Mouse (Mus musculus): ENCODE data around the gene Ash1l. TPM values are rescaled to one million over a fixed set of nuclear protein-coding genes. Genes with fewer than 3 reads are reported as not detected.
"Not testable (repeated sequence)": the region's sequence is repeated elsewhere in the genome, so short reads cannot be mapped to it uniquely, and the experiment has no call there.

Ash1l gene
- total and polyA plus RNA-seq, 2 experiments: 3.9 to 11.8 TPM

GRCm38 (mm10) chr3:88944109-88944508 is 6.3 kb upstream of the Ash1l start:
- Histone ChIP-seq H3K36me3 (ENCODE audit: control insufficient read depth, insufficient read depth, low read length) (peaks cover 3% of the 10 kb centered on the region), H3K79me2 (ENCODE audit: control insufficient read depth, insufficient read depth, low read length) (peaks cover 5% of the 10 kb centered on the region; the same call in 1 of the 2 replicates), H3K27me3 (ENCODE audit: control insufficient read depth, insufficient read depth, low read length) (no peaks in the 10 kb centered on the region), H3K9ac (ENCODE audit: low read depth, low read length) (no peak overlapping the region), H3K27ac (replicated peaks; ENCODE audit: insufficient read depth, low read depth, low read length) (no peak overlapping the region), H3K4me3 (ENCODE audit: insufficient read depth, low read depth, low read length) (no peak overlapping the region), H3K4me1 (ENCODE audit: control insufficient read depth, insufficient read depth, low read length) (peaks cover 7% of the 10 kb centered on the region)
- over 99% methylated on average over 4 of the region's 4 CpGs for WGBS
- no peak for TF ChIP-seq CTCF (IDR thresholded peaks at IDR 0.05; ENCODE audit: low read depth, low read length)
- no peak for TF ChIP-seq POLR2A (IDR thresholded peaks at IDR 0.05; ENCODE audit: extremely low read depth, insufficient read depth, low read length)
- no peak for DNase-seq (ENCODE audit: extremely low read depth, low read depth, low spot score)

- H3K4me3 ChIP-seq (ENCODE audit: insufficient read depth, low read depth, low read length): peak overlapping the region; percentile 97
- peaks cover 14% of the 10 kb centered on the region for H3K4me1 ChIP-seq (ENCODE audit: control insufficient read depth, insufficient read depth, low read length)
- H3K36me3 ChIP-seq (ENCODE audit: control insufficient read depth, insufficient read depth, low read length): no peaks in the 10 kb centered on the region
- peaks cover 10% of the 10 kb centered on the region; the same call in 1 of the 2 replicates for H3K79me2 ChIP-seq (ENCODE audit: control insufficient read depth, insufficient read depth, low read length)
- TF ChIP-seq POLR2A (IDR thresholded peaks at IDR 0.05; ENCODE audit: extremely low read depth, insufficient read depth, low read length): peak; percentile 66
- TF ChIP-seq CTCF (IDR thresholded peaks at IDR 0.05; ENCODE audit: low read depth, low read length): no peak
- peak overlapping the region; percentile 99 for H3K9ac ChIP-seq (ENCODE audit: low read depth, low read length)
- H3K27ac ChIP-seq (replicated peaks; ENCODE audit: insufficient read depth, low read depth, low read length): peak overlapping the region; percentile 90
- DNase-seq (ENCODE audit: extremely low read depth, low read depth, low spot score): peak; percentile 69
- no peaks in the 10 kb centered on the region for H3K27me3 ChIP-seq (ENCODE audit: control insufficient read depth, insufficient read depth, low read length)
- WGBS: under 1% methylated on average over 72 of the region's 92 CpGs
Observed at GRCm38 (mm10) chr3:88949786-88950575, 441 bp upstream of the Ash1l start.

DNA sequence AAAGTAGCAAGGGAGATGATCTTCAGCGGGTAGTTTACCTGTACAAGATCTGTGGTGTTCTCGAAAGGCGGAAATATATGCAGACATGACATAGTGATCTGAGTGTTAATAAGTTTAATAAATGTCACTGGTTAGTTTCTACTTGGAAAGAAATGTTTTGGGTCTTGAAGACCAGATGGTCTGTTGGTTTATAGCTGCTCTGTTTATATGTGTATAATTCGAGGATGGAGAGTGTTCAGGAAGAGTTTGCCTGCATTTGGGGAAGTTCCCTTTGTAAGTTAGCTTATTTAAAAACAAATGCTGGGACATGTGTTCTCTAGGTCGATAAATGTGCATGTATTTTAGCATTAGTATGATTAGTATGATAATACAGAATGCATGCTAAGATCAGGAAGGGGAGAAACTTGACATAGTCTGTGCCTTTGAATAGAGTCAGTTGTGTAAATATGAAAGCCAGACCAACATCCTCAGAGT is 942 bp downstream of the Ash1l start:
- H3K9ac ChIP-seq (ENCODE audit: low read depth, low read length): peak overlapping the region; percentile 99
- H3K4me1 ChIP-seq (ENCODE audit: control insufficient read depth, insufficient read depth, low read length): peaks cover 16% of the 10 kb centered on the region
- no peak for TF ChIP-seq POLR2A (IDR thresholded peaks at IDR 0.05; ENCODE audit: extremely low read depth, insufficient read depth, low read length)
- TF ChIP-seq CTCF (IDR thresholded peaks at IDR 0.05; ENCODE audit: low read depth, low read length): no peak

GRCm38 (mm10) chr3:88953246-88953645 is 2.8 kb downstream of the Ash1l start:
- Histone ChIP-seq H3K36me3 (ENCODE audit: control insufficient read depth, insufficient read depth, low read length) (no peaks in the 10 kb centered on the region), H3K4me1 (ENCODE audit: control insufficient read depth, insufficient read depth, low read length) (peaks cover 14% of the 10 kb centered on the region; the same call in 1 of the 2 replicates), H3K4me3 (ENCODE audit: insufficient read depth, low read depth, low read length) (no peak overlapping the region), H3K27me3 (ENCODE audit: control insufficient read depth, insufficient read depth, low read length) (no peaks in the 10 kb centered on the region), H3K79me2 (ENCODE audit: control insufficient read depth, insufficient read depth, low read length) (peaks cover 13% of the 10 kb centered on the region; the same call in 1 of the 2 replicates), H3K9ac (ENCODE audit: low read depth, low read length) (no peak overlapping the region), H3K27ac (replicated peaks; ENCODE audit: insufficient read depth, low read depth, low read length) (no peak overlapping the region)
- WGBS: 12% methylated on average over 4 of the region's 4 CpGs
- TF ChIP-seq CTCF (IDR thresholded peaks at IDR 0.05; ENCODE audit: low read depth, low read length): no peak
- TF ChIP-seq POLR2A (IDR thresholded peaks at IDR 0.05; ENCODE audit: extremely low read depth, insufficient read depth, low read length): no peak
- DNase-seq (ENCODE audit: extremely low read depth, low read depth, low spot score): peak; percentile 83

More for the DNA sequence above, 942 bp downstream of the Ash1l start:
- DNase-seq (ENCODE audit: extremely low read depth, low read depth, low spot score): no peak
- peaks cover 7% of the 10 kb centered on the region; the same call in 1 of the 2 replicates for H3K79me2 ChIP-seq (ENCODE audit: control insufficient read depth, insufficient read depth, low read length)
- WGBS: 1% methylated on average over 5 of the region's 5 CpGs
- peak overlapping the region; percentile 97 for H3K4me3 ChIP-seq (ENCODE audit: insufficient read depth, low read depth, low read length)
- H3K27ac ChIP-seq (replicated peaks; ENCODE audit: insufficient read depth, low read depth, low read length): peak overlapping the region; percentile 98
- H3K36me3 ChIP-seq (ENCODE audit: control insufficient read depth, insufficient read depth, low read length): no peaks in the 10 kb centered on the region
- H3K27me3 ChIP-seq (ENCODE audit: control insufficient read depth, insufficient read depth, low read length): no peaks in the 10 kb centered on the region

GRCm38 (mm10) chr3:88953736-88954135 is 3.3 kb downstream of the Ash1l start:
- Histone ChIP-seq H3K9ac (ENCODE audit: low read depth, low read length) (no peak overlapping the region), H3K79me2 (ENCODE audit: control insufficient read depth, insufficient read depth, low read length) (peaks cover 13% of the 10 kb centered on the region; the same call in 1 of the 2 replicates), H3K27ac (replicated peaks; ENCODE audit: insufficient read depth, low read depth, low read length) (no peak overlapping the region), H3K36me3 (ENCODE audit: control insufficient read depth, insufficient read depth, low read length) (no peaks in the 10 kb centered on the region), H3K4me1 (ENCODE audit: control insufficient read depth, insufficient read depth, low read length) (peaks cover 14% of the 10 kb centered on the region; the same call in 1 of the 2 replicates), H3K27me3 (ENCODE audit: control insufficient read depth, insufficient read depth, low read length) (no peaks in the 10 kb centered on the region), H3K4me3 (ENCODE audit: insufficient read depth, low read depth, low read length) (no peak overlapping the region)
- TF ChIP-seq CTCF (IDR thresholded peaks at IDR 0.05; ENCODE audit: low read depth, low read length) (no peak), POLR2A (IDR thresholded peaks at IDR 0.05; ENCODE audit: extremely low read depth, insufficient read depth, low read length) (no peak)
- DNase-seq (ENCODE audit: extremely low read depth, low read depth, low spot score): no peak

DNA sequence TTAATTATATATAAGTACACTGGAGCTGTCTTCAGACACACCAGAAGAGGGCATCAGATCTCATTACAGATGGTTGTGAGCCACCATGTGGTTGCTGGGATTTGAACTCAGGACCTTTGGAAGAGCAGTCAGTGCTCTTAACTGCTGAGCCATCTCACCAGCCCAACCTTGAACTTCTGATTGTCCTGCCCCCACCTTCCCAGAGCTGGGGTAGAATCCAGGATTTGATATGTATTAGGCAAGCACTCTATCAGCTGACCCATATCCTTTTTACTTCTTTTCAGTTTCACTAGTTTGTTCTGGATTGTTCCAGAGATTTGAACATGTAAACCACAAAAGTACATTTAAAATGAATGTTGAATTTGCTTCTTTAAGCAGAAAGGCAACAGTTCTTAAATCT is 12.8 kb downstream of the Ash1l start:
- DNase-seq (ENCODE audit: extremely low read depth, low read depth, low spot score): peak; percentile 77
- H3K79me2 ChIP-seq (ENCODE audit: control insufficient read depth, insufficient read depth, low read length): peaks cover 39% of the 10 kb centered on the region
- H3K9ac ChIP-seq (ENCODE audit: low read depth, low read length); H3K4me1 ChIP-seq (ENCODE audit: control insufficient read depth, insufficient read depth, low read length); H3K27ac ChIP-seq (replicated peaks; ENCODE audit: insufficient read depth, low read depth, low read length); H3K36me3 ChIP-seq (ENCODE audit: control insufficient read depth, insufficient read depth, low read length); H3K4me3 ChIP-seq (ENCODE audit: insufficient read depth, low read depth, low read length); H3K27me3 ChIP-seq (ENCODE audit: control insufficient read depth, insufficient read depth, low read length): not testable (repeated sequence)

All from liver, adult 2 months (tissue).